Mouse (Mus musculus) ES-CJ7 (cell line): ENCODE data around the gene Vwa7.
"Not testable (repeated sequence)": the region's sequence is repeated elsewhere in the genome, so short reads cannot be mapped to it uniquely, and the experiment has no call there.

Experiments used
- DNase-seq: peaks from one replicate; pipeline ENCODE4 v3.0.0; 2011; ENCODE audit warnings: low read depth, low spot score

Vwa7 gene

GRCm38 (mm10) chr17:35021842-35022477, 5.6 kb downstream of the Vwa7 start:
- DNase-seq: no peak

- no peak for DNase-seq
These were observed 6.2 kb downstream of the Vwa7 start for GRCm38 (mm10) chr17:35022541-35023060.

GRCm38 (mm10) chr17:35023221-35023620, 6.8 kb downstream of the Vwa7 start:
- DNase-seq: no peak

- no peak for DNase-seq
These were observed 7.4 kb downstream of the Vwa7 start for GRCm38 (mm10) chr17:35023756-35024155.

DNA sequence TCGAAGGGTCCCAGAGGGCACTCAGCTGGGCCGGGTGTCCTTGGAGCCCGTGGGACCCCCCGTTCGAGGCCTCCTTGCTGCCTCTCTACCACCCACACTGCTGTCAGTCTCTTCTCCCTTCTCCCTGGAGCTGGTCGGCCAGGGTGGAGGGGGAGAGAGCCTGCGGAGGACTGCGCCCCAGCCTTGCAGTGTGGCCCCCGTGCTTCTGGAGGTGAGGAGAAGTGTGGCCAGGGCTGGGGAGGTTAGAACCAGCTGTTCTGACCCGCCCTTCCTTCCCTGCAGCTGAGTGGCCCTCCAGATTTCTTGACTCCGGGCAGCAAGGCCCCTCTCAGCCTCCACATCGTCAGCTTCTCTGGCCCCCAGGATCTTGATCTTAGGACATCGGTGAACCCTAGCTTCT, 7.9 kb downstream of the Vwa7 start:
- DNase-seq: no peak

GRCm38 (mm10) chr17:35024691-35025488, 8.5 kb downstream of the Vwa7 start:
- DNase-seq: no peak

DNA sequence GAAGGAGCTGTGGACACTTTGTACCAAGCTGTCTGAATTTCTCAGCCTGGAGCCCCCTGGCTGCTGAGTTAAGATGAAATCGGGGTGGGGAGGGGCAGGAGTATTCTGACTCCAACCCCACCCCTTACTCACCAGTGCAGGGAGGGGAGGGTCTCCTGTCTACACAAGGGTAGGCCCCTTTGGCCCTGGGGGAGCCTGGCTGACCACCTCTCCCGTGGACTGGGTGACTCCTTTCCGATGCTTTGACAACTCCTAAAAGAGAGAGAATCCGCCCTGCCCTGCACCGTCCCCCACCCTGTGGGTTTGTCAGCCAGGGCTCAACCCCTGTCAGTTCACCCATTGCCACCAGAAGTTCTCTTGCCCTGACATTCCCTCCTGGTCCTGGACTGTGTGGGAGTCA, 9.8 kb downstream of the Vwa7 start:
- DNase-seq: no peak

- peak; percentile 76 for DNase-seq
These were observed 11.1 kb downstream of the Vwa7 start, which contains the start of gene Sapcd1 for GRCm38 (mm10) chr17:35027277-35028068. Gene Sapcd1, minus strand, starts transcription at chr17:35028016.

- no peak for DNase-seq
These were observed 11.9 kb downstream of the Vwa7 start for GRCm38 (mm10) chr17:35028315-35028714.

GRCm38 (mm10) chr17:35029691-35030532, 13.5 kb downstream of the Vwa7 start:
- peak; percentile 46 for DNase-seq

DNA sequence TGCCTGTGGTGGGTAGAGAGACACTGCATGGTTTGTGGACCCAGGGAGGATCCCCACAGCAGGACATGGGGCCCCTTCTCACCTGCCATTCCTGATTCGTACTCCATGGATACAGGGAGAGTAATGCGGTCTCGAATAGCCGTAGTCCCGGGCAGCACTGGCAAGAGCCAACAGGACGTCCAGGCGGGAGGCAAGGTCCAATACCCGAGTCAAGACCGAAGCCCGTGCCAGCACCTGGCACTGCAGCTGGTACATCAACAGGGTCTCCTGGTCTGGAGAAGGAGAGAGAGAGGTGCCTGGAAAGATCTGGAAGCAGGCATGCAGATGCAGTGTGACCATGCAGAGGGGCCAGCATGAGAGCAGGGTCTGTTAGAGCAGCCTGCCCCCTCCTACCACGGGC, 14.9 kb downstream of the Vwa7 start:
- DNase-seq: no peak

GRCm38 (mm10) chr17:35031880-35032279, 15.5 kb downstream of the Vwa7 start:
- no peak for DNase-seq

DNA sequence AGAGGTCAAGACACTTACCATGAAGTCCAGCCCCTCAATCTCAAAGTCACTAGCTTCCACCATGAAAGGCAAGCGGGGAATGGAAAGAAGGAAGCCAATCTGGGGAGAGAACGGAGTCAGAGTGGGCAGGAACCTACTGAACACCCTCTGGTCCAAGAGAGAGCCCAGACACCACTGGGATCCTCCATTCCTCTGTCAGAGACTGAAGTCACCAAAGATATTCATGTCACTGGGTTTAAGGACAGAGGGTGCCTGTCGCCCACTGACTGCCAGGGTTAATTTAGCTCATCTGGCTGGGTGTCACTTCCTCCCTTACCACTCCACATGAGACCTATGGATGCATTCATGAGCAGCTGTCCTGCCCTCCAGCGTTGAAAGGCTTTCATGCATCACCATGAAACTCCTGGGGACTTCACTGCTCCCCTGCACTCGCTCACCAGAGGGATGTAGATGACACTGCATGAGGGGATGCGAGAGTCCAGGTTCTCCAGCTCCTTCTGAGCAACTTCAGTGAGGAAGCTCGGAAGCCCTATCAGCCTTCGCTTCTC, 16.0 kb downstream of the Vwa7 start:
- no peak for DNase-seq

GRCm38 (mm10) chr17:35033703-35034102, 17.3 kb downstream of the Vwa7 start:
- not testable (repeated sequence) for DNase-seq

DNA sequence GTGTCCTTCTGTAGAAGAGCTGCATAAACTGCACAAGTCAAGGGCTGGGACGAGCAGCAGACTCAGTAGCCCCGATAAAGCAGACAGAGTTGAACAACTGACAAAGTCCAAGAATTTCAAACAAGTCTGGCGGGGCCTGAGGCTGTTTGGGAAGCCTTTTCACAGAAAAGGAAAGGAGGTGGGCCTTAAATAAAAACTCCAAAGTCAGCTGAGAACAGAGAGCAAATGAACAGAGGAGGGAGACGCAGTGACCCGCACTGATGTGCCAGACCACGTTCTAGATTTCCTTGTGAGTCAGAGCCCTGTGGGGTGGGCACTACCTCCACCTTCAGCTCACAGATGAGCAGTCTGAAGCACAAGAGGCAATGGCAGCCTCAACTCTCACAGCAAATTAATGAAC, 18.5 kb downstream of the Vwa7 start:
- no peak for DNase-seq

DNA sequence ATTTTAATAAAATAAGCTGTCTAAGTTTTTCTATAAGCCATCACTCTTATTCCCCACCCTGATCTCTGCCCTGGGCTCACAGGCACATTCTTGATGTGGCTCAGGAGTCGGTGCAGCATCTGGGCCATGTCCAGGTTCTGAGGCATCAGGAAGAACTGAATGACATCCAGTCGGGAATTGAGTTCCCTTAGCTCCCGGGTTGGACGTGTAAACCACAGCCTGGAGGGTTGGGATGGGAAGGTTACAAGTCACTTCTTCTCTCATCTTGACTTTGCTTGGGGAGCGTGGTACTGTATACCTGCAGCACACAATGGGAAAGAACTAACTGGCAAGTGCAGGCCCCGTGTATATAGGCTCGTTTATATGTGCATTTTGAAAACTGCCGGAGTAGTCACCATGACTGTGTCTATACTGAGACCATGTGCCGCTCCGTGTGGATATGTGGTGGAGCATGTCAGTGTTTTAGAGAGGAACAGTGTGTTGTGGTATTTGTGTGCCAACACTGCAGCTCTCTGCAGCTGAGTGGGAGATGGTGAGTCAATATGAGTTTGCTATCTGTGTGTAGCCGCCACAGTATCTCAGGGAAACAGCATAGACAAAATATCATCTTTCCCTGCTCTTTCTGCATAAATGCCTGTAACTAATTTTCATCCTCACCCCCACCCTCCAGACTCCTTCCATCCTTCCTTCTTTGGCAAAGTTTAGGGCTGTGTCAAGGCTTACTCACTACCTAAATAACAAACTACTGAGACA, 22.9 kb downstream of the Vwa7 start:
- DNase-seq: no peak

- no peak for DNase-seq
These were observed 27.4 kb downstream of the Vwa7 start for GRCm38 (mm10) chr17:35043794-35044193.

GRCm38 (mm10) chr17:35044904-35045806, 28.8 kb downstream of the Vwa7 start:
- no peak for DNase-seq
